In the genomic region with DNA sequence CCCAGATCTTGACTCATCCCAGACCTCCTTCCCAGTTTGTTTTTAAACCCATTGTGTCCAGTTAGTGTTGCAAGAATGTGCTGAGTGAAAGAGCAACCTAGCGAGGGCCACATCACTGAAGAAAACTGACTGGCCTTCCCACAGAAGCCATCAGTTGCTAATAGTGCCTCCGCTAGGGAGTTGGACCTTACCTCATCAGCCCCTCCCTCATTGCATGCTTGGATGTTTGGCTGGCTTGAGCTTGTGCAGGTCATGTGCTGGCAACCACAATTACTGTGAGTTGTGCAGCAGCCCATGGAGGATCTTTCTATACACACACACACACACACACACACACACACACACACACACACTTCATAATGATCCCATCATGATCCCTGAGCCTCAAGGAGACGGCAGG, we compare ENCODE assay signal across 18 mouse cellular contexts. TPM values are rescaled to one million over a fixed set of nuclear protein-coding genes. Genes with fewer than 3 reads are reported as not detected.
DNase-seq lines count a peak whose midpoint lies in the region; ATAC-seq lines count a peak whose summit lies in the region.
"Had no signal": no experiment of that assay in that cellular context is flagged by ENCODE, and none has a peak within 500 bp of the region (broad histone marks: within the 10 kb centered on the region; RNA-seq: fewer than 3 reads in every experiment).

No protein-coding gene starts in this region.

- DNase-seq in heart, adult 11 months: peak; percentile 85
- DNase-seq in heart, postnatal 36 days: no peak
- DNase-seq in testis, postnatal 10 days (ENCODE audit: low spot score): peak; percentile 13
- no peak for DNase-seq in testis, postnatal 14 days (ENCODE audit: low spot score)
- DNase-seq: adrenal gland, adult 8-10 months; adrenal gland, postnatal 14 days; adrenal gland, postnatal 36 days; cerebellum, adult 11-12 months; cerebellum, adult 2 months; cerebellum, adult 9-10 months; cerebellum, postnatal 10 days; cerebellum, postnatal 25 days; forebrain, postnatal 0 days had no signal

- intact Hi-C loops in heart, postnatal 36 days (cut with DNase I): no loop called here

- no peak for ATAC-seq in inflammation-experienced regulatory T-cells, adult 6 months
- ATAC-seq: activated CD4-positive, CD25-positive, alpha-beta regulatory T cell, adult 4 months; forebrain, embryonic 15.5 days; forebrain, postnatal 0 days; Patski had no signal

RNA-seq across cellular contexts. Expression of a gene that starts 21.8 kb away (rescaled TPM):
- 10 to 100 TPM in 1 of 2 experiments, 1 to 10 TPM in 1; 9.2 to 12.1 TPM for total RNA-seq in heart, postnatal 36 days (2021)
- polyA plus RNA-seq in inflammation-experienced regulatory T-cells, adult 6 months (2017; shearing (Covaris generic)): 1 to 10 TPM in 2 of 3 experiments, under 1 TPM in 1; 0.34 to 1.8 (median 1.3) TPM

RNA-seq across cellular contexts. Expression of a gene that starts 36.4 kb away (rescaled TPM):
- 10 to 100 TPM; 21.9 to 38.1 TPM for total RNA-seq in heart, postnatal 36 days (2021)
- polyA plus RNA-seq in inflammation-experienced regulatory T-cells, adult 6 months (2017; shearing (Covaris generic)): not detected
- total RNA-seq: MEL had no signal

Comparison
In these comparisons a context has a peak if more than half of its experiments do, and no peak if none do; other contexts are left out.
1. DNase-seq: peak in heart, adult 11 months (single experiment) and testis, postnatal 10 days (single experiment); none in heart, postnatal 36 days (0 of 2) and testis, postnatal 14 days (single experiment).